Mouse (Mus musculus): Measurements from ENCODE around the gene Gm5105.

The Gm5105 gene

DNA sequence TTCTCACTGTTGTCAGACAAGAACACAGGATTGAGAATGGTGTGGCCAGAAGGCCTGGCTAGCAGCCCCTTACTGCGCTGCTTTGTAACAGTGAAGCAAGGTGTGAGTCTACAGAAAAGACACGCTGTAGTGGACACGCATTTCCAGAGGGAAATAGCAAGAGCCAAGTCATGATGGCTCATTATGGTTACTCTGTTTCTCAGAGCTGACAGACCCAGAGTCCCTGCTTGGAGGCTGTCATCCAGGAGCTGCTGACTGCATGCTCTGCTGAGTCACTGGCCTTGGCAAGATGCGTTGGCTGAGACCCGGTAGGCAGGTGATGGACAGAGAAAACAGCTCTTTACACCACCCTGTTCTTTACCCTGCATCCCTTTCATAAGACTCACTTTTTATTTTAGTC lies 37.8 kb downstream of the Gm5105 start:
- no peak for DNase-seq (ENCODE audit: extremely low read depth, low read depth, low spot score)

DNA sequence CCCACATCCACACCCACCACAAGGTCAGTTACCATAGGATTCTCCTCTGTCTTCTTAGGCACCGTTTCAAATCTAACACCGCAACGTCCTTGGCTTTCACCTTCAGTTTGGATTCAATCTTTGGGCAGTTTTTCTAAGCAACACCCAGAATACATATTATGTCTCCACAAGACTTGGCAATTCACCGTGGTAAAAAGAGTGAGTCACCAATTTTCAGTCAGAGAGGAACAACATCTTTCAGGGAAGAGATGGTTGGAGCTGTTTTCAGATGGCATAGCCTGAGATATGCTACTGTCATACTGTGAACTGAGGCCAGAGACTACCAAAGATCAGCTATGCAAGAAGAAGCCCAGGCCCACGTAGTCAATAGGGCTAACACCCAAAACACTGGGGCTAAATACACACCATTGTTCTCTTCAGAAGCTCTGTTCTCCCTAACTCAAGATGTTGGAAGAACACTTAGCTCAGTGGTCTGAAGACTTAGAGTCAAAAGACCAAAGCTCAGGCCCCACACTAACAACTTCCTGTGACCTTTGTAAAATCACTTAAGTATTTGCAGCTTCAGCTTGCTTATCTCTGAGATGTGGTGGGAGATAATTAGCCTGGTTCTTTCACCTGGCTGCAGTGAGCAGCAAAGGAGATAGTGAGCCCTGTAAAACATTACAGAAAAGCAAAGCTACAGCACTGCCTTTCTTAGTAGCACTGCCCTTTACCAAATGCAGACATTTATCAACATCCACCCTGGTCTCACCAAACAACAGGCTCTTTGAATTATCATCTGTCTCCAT lies 39.4 kb downstream of the Gm5105 start:
- DNase-seq (ENCODE audit: extremely low read depth, low read depth, low spot score) = no peak

DNA sequence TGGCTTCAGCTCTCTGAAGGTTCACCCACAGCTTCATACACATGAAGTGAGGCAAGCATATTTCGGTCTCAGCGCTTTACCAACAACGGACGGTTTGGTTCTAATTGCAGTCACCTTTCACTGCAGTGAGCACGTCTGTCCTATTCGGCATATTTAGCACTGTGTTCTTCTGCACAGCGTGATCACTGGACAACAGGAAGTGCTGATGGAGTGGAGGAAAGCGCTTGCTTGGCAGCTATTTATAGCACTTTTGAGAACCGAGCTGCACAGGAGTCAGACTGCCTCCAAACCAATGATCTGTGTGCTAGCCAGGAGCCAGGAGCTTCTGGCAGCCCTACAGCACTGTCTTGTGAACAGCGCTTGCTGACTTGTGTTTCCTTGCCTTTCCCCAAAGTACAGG lies 40.9 kb downstream of the Gm5105 start:
- DNase-seq (ENCODE audit: extremely low read depth, low read depth, low spot score) = no peak

DNA sequence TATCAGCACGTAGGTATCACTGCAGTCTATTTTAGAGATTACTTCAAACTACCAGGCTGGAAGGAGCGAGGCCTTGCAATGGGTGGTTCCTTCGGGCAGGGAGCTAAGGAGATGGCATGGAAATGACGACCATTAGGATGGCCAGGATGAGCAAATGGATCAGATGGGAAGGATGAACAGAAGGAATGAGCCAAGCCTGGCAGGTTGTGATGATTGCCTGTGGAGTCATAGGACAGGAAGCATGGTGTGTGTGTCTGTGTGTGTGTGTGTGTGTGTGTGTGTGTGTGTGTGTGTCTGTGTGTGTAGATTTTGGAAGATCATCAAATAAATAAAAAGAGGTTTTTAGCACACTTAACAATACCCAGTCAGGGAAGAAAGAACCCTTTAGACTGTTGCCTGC lies 44.5 kb downstream of the Gm5105 start:
- DNase-seq (ENCODE audit: extremely low read depth, low read depth, low spot score) = no peak

DNA sequence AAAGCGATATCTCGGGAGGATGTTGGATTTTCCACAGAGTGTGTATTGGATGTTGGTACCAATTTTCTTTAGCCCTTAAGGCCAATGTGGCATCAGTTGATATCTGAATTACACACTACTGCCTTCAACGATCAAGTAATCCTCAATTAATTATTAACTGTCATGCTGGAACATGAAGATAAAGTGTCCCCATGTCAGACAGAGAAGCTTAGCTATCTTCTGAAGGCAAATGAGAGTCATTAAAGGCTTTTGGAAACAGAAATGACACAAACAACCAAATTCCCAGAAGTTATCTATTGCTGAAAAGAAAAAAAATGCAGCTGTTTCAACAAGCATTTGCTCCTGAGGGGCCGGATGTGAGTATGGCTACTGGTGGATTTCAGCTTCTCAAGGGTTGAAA lies 45.2 kb downstream of the Gm5105 start:
- no peak for DNase-seq (ENCODE audit: extremely low read depth, low read depth, low spot score)

DNA sequence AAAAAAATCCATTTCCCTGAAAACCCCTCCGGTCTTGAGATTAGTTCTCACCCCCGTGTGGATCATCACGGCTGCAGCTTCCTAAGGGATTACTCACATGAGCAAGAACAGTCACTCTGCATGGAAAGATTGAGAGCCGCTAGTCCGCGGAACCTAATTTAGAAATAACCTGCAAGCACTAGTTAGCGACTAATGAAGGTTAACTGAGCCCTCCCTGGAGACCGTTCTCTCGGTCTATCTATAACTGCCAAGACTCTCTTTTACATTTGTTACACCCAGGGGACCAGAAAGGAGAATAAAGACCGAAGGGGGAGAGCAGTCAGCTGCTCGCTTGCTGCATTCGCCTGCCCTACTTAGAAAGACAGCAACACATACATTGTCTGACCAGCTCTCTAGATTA lies 50.4 kb downstream of the Gm5105 start:
- no peak for DNase-seq (ENCODE audit: extremely low read depth, low read depth, low spot score)

DNA sequence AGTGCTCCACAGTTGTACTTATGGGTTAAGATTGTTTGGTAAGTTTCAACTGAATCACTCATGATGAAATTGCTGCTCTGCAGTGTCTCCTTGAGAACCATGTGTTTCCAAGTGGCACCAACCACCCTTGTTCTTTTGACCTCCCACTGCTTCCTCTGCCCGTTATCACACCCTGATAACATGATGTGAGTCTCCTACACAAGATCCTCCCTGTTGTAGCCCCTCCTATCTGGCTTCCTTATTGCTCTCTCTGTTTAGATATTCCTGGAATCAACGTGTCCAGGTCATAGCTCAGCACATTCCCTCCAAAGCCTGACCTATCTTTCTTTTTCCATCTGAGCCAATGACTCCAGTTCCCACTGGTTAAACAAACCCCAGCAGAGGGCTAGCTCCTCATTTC lies 52.5 kb downstream of the Gm5105 start:
- DNase-seq (ENCODE audit: extremely low read depth, low read depth, low spot score) = no peak

DNA sequence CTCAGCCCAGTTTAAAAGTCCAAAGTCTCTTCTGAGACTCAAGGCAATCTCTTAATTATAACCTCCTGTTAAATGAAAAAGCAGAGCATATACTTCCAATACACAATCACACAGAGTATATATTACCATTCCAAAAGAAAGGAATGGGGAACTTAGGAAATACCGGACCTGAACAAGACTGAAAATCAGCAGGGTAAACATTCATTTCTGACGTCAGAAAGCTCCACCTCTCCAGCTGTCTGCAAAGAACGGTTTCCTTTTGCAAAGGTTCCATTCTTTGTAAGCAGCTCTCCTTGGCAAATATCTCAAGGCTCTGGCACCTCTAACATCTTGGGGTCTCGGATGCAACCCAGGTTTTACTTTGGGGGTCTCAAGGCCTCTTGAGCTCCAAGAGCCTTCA lies 54.8 kb downstream of the Gm5105 start:
- DNase-seq (ENCODE audit: extremely low read depth, low read depth, low spot score) = no peak

DNA sequence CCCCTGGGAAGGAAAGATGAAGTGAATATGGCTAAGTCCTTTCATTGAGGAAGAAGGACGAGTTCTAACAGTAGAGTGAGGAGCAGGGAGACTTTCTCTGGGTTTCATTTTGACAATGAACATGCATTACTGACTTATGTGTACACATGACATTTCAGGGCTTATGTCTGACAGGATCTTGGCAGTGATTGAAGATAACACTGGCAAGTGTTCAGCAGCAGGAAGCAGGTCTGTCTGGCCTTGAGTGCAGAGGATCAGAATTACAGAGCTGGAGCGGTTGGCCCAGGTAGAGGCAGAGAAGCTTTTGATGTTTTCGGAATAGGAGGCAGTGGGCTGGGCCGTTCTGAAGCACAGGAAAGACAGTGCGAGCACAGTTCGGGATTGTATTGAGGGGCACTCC lies 59.0 kb downstream of the Gm5105 start:
- DNase-seq (ENCODE audit: extremely low read depth, low read depth, low spot score) = peak; percentile 16

DNA sequence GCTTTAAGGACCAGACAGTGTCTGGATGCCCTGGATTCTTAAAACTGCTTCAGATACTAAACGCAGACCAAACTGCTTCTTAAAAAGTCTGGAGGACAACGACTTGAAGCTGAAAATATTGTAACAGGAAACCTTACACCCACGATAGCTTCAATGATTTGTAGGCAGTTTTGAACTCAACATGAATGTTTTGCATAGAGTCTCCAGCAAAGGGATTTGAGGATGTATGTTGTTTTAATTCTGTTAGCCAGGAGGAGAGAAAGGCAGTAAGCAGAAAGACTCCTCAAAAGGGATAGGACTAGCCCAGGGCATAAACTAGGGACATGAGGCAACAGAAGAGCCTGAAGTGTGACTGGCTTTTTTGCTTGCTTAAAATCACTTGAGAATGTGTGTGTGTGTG lies 60.3 kb downstream of the Gm5105 start:
- DNase-seq (ENCODE audit: extremely low read depth, low read depth, low spot score) = no peak

DNA sequence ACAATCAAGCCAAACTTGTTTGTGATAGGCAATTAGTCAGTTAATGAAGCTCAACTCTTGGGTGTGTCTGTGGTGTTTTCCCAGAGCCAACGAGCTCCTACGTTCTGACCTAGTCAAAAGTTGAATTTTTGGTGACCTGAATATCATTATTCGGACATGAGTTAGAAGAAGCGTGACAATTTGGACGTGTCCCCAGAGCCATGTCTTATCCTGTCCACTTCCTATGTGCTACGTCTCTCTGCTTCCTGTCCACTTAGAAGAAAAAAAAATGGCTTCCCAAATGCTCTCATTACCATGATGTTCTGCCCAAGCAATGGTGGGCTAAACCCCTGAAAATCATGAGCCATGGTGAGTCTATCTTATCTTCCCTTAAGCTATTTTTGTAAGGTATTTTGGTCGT lies 63.9 kb downstream of the Gm5105 start:
- DNase-seq (ENCODE audit: extremely low read depth, low read depth, low spot score) = no peak

DNA sequence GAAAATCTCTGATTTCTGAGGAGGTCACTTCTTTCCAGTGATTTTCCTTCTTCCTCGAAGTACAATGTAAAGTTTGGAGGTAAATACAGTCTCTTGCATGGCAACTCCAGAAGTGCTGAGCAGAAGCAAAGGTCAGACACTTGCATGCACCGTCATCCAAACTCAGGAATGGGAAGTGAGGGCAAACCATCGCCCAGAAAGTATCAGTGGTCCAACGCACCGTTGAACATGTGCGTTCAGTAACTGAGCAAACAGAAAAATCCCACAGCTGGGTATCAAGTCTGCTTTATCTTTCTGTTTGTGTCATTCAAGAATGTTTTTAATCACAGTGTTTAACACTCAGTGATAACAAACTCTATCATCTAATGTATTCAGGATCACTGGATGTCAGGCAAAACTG lies 64.6 kb downstream of the Gm5105 start:
- no peak for DNase-seq (ENCODE audit: extremely low read depth, low read depth, low spot score)

DNA sequence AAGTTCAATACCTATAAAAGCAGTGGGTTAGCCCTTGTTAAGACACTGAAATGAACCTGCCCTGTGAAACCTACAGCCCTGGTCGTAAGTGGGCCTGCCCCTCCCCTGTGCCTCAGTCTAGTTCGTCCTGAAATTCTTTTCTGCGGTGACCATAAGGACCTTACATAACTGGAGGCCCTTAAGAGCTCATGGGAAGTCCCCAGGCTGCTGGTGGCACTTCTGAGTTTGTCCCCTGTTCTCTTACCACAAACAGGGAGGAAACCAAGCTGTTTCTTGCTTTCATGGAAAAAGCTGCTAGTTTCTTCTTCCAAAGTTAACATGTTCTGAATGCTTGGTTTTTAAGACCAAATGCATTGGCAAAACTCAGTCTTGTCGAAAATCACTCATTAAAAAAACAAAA lies 65.3 kb downstream of the Gm5105 start:
- DNase-seq (ENCODE audit: extremely low read depth, low read depth, low spot score) = no peak

DNA sequence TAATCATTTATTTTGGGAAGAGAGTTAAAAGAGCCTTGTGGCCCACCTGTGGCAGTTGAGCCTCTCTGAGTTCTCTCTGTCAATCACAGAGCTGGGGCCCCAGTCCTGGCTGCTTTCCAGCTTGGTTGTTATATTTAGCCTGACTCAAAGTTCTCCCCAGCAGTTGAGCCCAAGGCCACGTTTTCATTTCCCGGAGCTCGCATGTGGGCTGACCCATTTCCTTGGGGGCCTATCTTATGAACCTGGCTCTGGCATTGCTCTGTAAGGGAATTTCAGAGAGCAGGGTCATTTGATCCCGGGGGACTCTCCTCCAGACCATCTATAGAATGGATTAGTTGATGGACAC lies 66.5 kb downstream of the Gm5105 start:
- DNase-seq (ENCODE audit: extremely low read depth, low read depth, low spot score) = no peak

DNA sequence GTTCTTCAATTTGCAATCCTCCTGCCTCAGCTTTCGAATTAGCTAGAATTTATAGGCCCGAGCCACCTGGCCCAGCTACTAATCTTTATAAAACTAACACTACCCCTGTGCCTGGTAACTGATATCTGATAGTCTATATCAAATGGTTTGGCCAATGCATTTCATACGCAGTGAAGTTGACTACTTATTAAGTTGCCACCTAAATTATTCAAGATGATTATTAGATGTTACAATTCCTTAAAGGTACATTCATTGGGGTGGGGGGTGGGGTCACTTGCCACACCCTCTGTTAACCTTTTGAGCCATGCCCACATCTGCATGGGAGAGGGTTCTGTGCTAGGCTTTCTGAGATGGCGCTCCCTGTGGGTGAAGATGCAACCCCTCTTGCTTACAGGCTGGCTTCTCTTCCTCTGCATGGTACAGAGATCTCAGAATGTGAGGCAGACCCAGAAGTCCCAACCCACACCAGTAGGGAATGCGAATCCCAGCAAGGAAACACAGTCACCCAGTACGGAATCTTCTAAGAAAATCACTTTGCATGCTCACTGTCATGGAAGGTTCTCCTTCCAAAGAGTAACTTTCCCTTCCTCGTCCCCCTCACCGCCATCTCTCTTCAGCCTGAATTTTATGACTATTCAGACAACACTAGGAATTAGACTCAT lies 67.0 kb downstream of the Gm5105 start:
- no peak for DNase-seq (ENCODE audit: extremely low read depth, low read depth, low spot score)

DNA sequence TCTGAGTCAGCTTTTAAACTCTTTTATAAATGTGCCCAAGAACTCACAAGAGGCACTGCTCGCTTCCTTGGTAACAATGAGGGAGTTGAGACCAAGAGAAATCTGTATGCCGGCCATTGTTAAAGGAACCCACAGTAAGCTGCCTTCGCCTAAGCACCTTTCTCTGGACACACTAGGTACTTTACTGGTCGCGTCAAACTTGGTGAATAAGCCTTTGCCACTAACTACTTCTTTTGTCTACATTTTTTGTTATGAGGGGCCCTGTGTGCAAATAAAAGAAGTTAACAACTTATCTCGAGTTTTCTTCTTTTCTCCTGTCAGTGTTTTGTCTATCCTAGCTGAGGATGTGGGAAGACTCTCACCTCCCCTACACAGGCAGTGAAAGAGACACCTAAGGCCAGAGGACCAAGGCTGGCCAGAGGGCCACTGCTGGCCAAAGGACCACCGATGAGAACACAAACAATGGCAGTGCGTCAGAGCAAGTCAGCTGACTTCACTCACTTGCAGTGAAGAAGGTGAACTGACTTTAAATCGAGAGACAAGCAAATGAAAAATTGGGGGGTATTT lies 67.9 kb downstream of the Gm5105 start:
- no peak for DNase-seq (ENCODE audit: extremely low read depth, low read depth, low spot score)
